Mouse (Mus musculus): Measurements from ENCODE around the gene Mymk.

The Mymk gene

GRCm38 (mm10) chr2:27078312-27078711 lies 6.3 kb upstream of the Mymk start:
- DNase-seq: no peak

GRCm38 (mm10) chr2:27077655-27078244 lies 5.8 kb upstream of the Mymk start:
- peak; percentile 70 for DNase-seq

GRCm38 (mm10) chr2:27075485-27075884 lies 3.5 kb upstream of the Mymk start:
- peak; percentile 62 for DNase-seq

GRCm38 (mm10) chr2:27074804-27075203 lies 2.8 kb upstream of the Mymk start:
- DNase-seq: no peak

- no peak for DNase-seq
Measured at GRCm38 (mm10) chr2:27073407-27073806, 1.4 kb upstream of the Mymk start.

- peak; percentile 38 for DNase-seq
Measured at GRCm38 (mm10) chr2:27071137-27071536, 842 bp downstream of the Mymk start.

- peak; percentile 65 for DNase-seq
Measured at GRCm38 (mm10) chr2:27070247-27070813, 1.6 kb downstream of the Mymk start.

GRCm38 (mm10) chr2:27069646-27070045 lies 2.3 kb downstream of the Mymk start:
- no peak for DNase-seq

GRCm38 (mm10) chr2:27067996-27068395 lies 4.0 kb downstream of the Mymk start:
- DNase-seq: no peak

GRCm38 (mm10) chr2:27067124-27067523 lies 4.9 kb downstream of the Mymk start:
- no peak for DNase-seq

GRCm38 (mm10) chr2:27059187-27059586 lies 12.8 kb downstream of the Mymk start:
- no peak for DNase-seq

GRCm38 (mm10) chr2:27058751-27059150 lies 13.2 kb downstream of the Mymk start:
- no peak for DNase-seq

- DNase-seq: no peak
Measured at GRCm38 (mm10) chr2:27058251-27058650, 13.7 kb downstream of the Mymk start.

GRCm38 (mm10) chr2:27049408-27049807 lies 22.6 kb downstream of the Mymk start:
- DNase-seq: peak; percentile 3

- peak; percentile 5 for DNase-seq
Measured at GRCm38 (mm10) chr2:27045979-27046770, 25.8 kb downstream of the Mymk start.

- DNase-seq: peak; percentile 4
Measured at GRCm38 (mm10) chr2:27044641-27045040, 27.3 kb downstream of the Mymk start.

GRCm38 (mm10) chr2:27044166-27044565 lies 27.8 kb downstream of the Mymk start:
- peak; percentile 11 for DNase-seq

- peak; percentile 96 for DNase-seq
Measured at GRCm38 (mm10) chr2:27043461-27043860, 28.5 kb downstream of the Mymk start.

GRCm38 (mm10) chr2:27042131-27042844 lies 29.7 kb downstream of the Mymk start:
- peak; percentile 7 for DNase-seq

- DNase-seq: peak; percentile 77
Measured at GRCm38 (mm10) chr2:27039286-27039685, 32.7 kb downstream of the Mymk start.

GRCm38 (mm10) chr2:27038596-27038995 lies 33.4 kb downstream of the Mymk start:
- DNase-seq: peak; percentile 86

- DNase-seq: peak; percentile 8
Measured at GRCm38 (mm10) chr2:27037008-27037407, 35.0 kb downstream of the Mymk start.

GRCm38 (mm10) chr2:27036003-27036402 lies 36.0 kb downstream of the Mymk start:
- DNase-seq: peak; percentile 4

All from thymus, postnatal 4 days (tissue).